Mouse (Mus musculus) embryonic facial prominence, embryonic 12.5 days (tissue): ENCODE data around the gene Zfp683. TPM values are rescaled to one million over a fixed set of nuclear protein-coding genes. Genes with fewer than 3 reads are reported as not detected.

Experiments used
- ATAC-seq: fragments of 200-750 bp; cut with Nextera tagmentation; 2 replicates; pipeline ENCODE4 v1.8.0; 2017; ENCODE audit not compliant: insufficient number of reproducible peaks, insufficient read depth, low FRiP score, low TSS enrichment
- H3K27ac ChIP-seq: fragments of 300-500 bp; sonication (generic); 2 replicates; pipeline ENCODE4 v1.5.1; 2016; ENCODE audit warnings: mild to moderate bottlenecking
- H3K27me3 ChIP-seq: fragments of 300-500 bp; sonication (generic); 2 replicates; pipeline ENCODE4 v1.6.1; 2016; ENCODE audit warnings: mild to moderate bottlenecking, moderate library complexity
- H3K36me3 ChIP-seq: fragments of 300-500 bp; sonication (generic); 2 replicates; pipeline ENCODE4 v1.6.1; 2016; ENCODE audit warnings: mild to moderate bottlenecking
- H3K4me1 ChIP-seq: fragments of 300-500 bp; sonication (generic); 2 replicates; pipeline ENCODE4 v1.6.1; 2016
- H3K4me2 ChIP-seq: fragments of 300-500 bp; sonication (generic); replicated peaks from 2 replicates; pipeline ENCODE4 v1.6.1; 2016; ENCODE audit warnings: mild to moderate bottlenecking, moderate library complexity
- H3K4me3 ChIP-seq: fragments of 300-500 bp; sonication (generic); 2 replicates; pipeline ENCODE4 v1.5.1; 2016; ENCODE audit warnings: mild to moderate bottlenecking
- H3K9ac ChIP-seq: fragments of 300-500 bp; sonication (generic); 2 replicates; pipeline ENCODE4 v1.6.1; 2016; ENCODE audit warnings: mild to moderate bottlenecking, moderate library complexity
- H3K9me3 ChIP-seq: fragments of 300-500 bp; sonication (generic); 2 replicates; pipeline ENCODE4 v1.6.1; 2016; ENCODE audit warnings: mild to moderate bottlenecking, moderate library complexity
- WGBS: fragments of 180-500 bp; shearing (Covaris S2); methylation state at CpG from one replicate; pipeline ENCODE4 v1.1.7; 2016; 5-methylcytosine and 5-hydroxymethylcytosine counted together
- polyA plus RNA-seq: library from polyadenylated mRNA; unstranded; fragments of >200 nt; fragmentation: Nextera tagmentation; extraction: Ambion mirVana; gene quantifications from 2 replicates; pipeline ENCODE4 v1.2.1, GENCODE M21; 2016

Gene Zfp683
- polyA plus RNA-seq, 1 experiment from 2014 or later: not detected

- H3K27ac ChIP-seq: no peak overlapping the region
- no peaks in the 10 kb centered on the region for H3K9me3 ChIP-seq
- H3K27me3 ChIP-seq: peaks cover 18% of the 10 kb centered on the region
- H3K4me2 ChIP-seq: no peak overlapping the region
- no peak for ATAC-seq
- no peak overlapping the region for H3K9ac ChIP-seq
- H3K4me3 ChIP-seq: no peak overlapping the region
- H3K36me3 ChIP-seq: no peaks in the 10 kb centered on the region
- peaks cover 12% of the 10 kb centered on the region for H3K4me1 ChIP-seq
- 16% methylated on average over 3 of the region's 3 CpGs for WGBS
These were observed 25.1 kb downstream of the Zfp683 start for GRCm38 (mm10) chr4:134078694-134079093.

- H3K9ac ChIP-seq: no peak overlapping the region
- 83% methylated on average over 4 of the region's 4 CpGs for WGBS
- no peak overlapping the region for H3K4me3 ChIP-seq
These were observed 27.0 kb downstream of the Zfp683 start for GRCm38 (mm10) chr4:134080674-134081073.

GRCm38 (mm10) chr4:134081730-134082386 is 28.2 kb downstream of the Zfp683 start:
- Histone ChIP-seq H3K27me3 (peaks cover 18% of the 10 kb centered on the region), H3K4me1 (peaks cover 12% of the 10 kb centered on the region), H3K9ac (no peak overlapping the region), H3K4me2 (peak overlapping the region; percentile 87), H3K9me3 (no peaks in the 10 kb centered on the region), H3K4me3 (peak overlapping the region; percentile 44), H3K36me3 (no peaks in the 10 kb centered on the region), H3K27ac (no peak overlapping the region)
- WGBS: under 1% methylated on average over 39 of the region's 41 CpGs
- ATAC-seq: peak; percentile 82

More at GRCm38 (mm10) chr4:134080674-134081073, 27.0 kb downstream of the Zfp683 start:
- ATAC-seq: no peak
- peaks cover 18% of the 10 kb centered on the region for H3K27me3 ChIP-seq
- no peaks in the 10 kb centered on the region for H3K9me3 ChIP-seq
- H3K4me2 ChIP-seq: no peak overlapping the region
- H3K27ac ChIP-seq: no peak overlapping the region
- H3K4me1 ChIP-seq: peaks cover 12% of the 10 kb centered on the region
- no peaks in the 10 kb centered on the region for H3K36me3 ChIP-seq

- no peaks in the 10 kb centered on the region for H3K9me3 ChIP-seq
- H3K4me1 ChIP-seq: peaks cover 12% of the 10 kb centered on the region
- H3K4me2 ChIP-seq: peak overlapping the region; percentile 87
- no peak overlapping the region for H3K27ac ChIP-seq
- peak overlapping the region; percentile 44 for H3K4me3 ChIP-seq
- H3K36me3 ChIP-seq: no peaks in the 10 kb centered on the region
- no peak overlapping the region for H3K9ac ChIP-seq
- no peak for ATAC-seq
- peaks cover 18% of the 10 kb centered on the region for H3K27me3 ChIP-seq
- 15% methylated on average over 7 of the region's 7 CpGs for WGBS
These were observed 28.8 kb downstream of the Zfp683 start for GRCm38 (mm10) chr4:134082460-134082859.

GRCm38 (mm10) chr4:134084999-134085398 is 31.4 kb downstream of the Zfp683 start:
- no peak for ATAC-seq

GRCm38 (mm10) chr4:134087412-134087811 is 33.8 kb downstream of the Zfp683 start:
- no peak; the same call in 1 of the 2 replicates for ATAC-seq
- WGBS: 32% methylated on average over 7 of the region's 7 CpGs
- Histone ChIP-seq H3K36me3 (no peaks in the 10 kb centered on the region), H3K4me2 (no peak overlapping the region), H3K9ac (no peak overlapping the region), H3K27ac (no peak overlapping the region), H3K4me3 (no peak overlapping the region), H3K9me3 (no peaks in the 10 kb centered on the region), H3K27me3 (peaks cover 1% of the 10 kb centered on the region; the same call in 1 of the 2 replicates), H3K4me1 (peaks cover 1% of the 10 kb centered on the region; the same call in 1 of the 2 replicates)

More at GRCm38 (mm10) chr4:134084999-134085398, 31.4 kb downstream of the Zfp683 start:
- Histone ChIP-seq H3K4me3 (no peak overlapping the region), H3K9me3 (no peaks in the 10 kb centered on the region), H3K27ac (no peak overlapping the region), H3K36me3 (no peaks in the 10 kb centered on the region), H3K27me3 (peaks cover 18% of the 10 kb centered on the region), H3K9ac (no peak overlapping the region), H3K4me2 (no peak overlapping the region), H3K4me1 (peaks cover 12% of the 10 kb centered on the region)
- 86% methylated on average over 4 of the region's 4 CpGs for WGBS

GRCm38 (mm10) chr4:134089029-134089428 is 35.4 kb downstream of the Zfp683 start:
- Histone ChIP-seq H3K4me1 (no peaks in the 10 kb centered on the region), H3K4me2 (no peak overlapping the region), H3K36me3 (no peaks in the 10 kb centered on the region), H3K27ac (no peak overlapping the region), H3K27me3 (no peaks in the 10 kb centered on the region), H3K9me3 (no peaks in the 10 kb centered on the region), H3K4me3 (no peak overlapping the region), H3K9ac (no peak overlapping the region)
- WGBS: 81% methylated on average over 9 of the region's 9 CpGs
- ATAC-seq: no peak

GRCm38 (mm10) chr4:134090521-134091224 is 37.0 kb downstream of the Zfp683 start:
- no peaks in the 10 kb centered on the region for H3K36me3 ChIP-seq
- no peak overlapping the region for H3K4me3 ChIP-seq
- no peak overlapping the region for H3K4me2 ChIP-seq
- ATAC-seq: no peak
- H3K27ac ChIP-seq: no peak overlapping the region
- WGBS: 74% methylated on average over 16 of the region's 16 CpGs
- H3K9me3 ChIP-seq: no peaks in the 10 kb centered on the region
- no peaks in the 10 kb centered on the region for H3K4me1 ChIP-seq
- H3K9ac ChIP-seq: no peak overlapping the region
- H3K27me3 ChIP-seq: no peaks in the 10 kb centered on the region

GRCm38 (mm10) chr4:134091225-134091529 is 37.5 kb downstream of the Zfp683 start:
- Histone ChIP-seq H3K27ac (no peak overlapping the region), H3K27me3 (no peaks in the 10 kb centered on the region), H3K9ac (no peak overlapping the region), H3K9me3 (no peaks in the 10 kb centered on the region), H3K4me3 (no peak overlapping the region), H3K36me3 (no peaks in the 10 kb centered on the region), H3K4me1 (no peaks in the 10 kb centered on the region), H3K4me2 (no peak overlapping the region)
- no peak for ATAC-seq
- 81% methylated on average over 6 of the region's 6 CpGs for WGBS

GRCm38 (mm10) chr4:134092382-134093288 is 39.0 kb downstream of the Zfp683 start:
- no peak for ATAC-seq
- H3K9ac ChIP-seq: no peak overlapping the region
- no peaks in the 10 kb centered on the region for H3K36me3 ChIP-seq
- H3K4me1 ChIP-seq: no peaks in the 10 kb centered on the region
- H3K27ac ChIP-seq: no peak overlapping the region
- 70% methylated on average over 6 of the region's 6 CpGs for WGBS
- H3K4me3 ChIP-seq: no peak overlapping the region
- H3K27me3 ChIP-seq: no peaks in the 10 kb centered on the region
- no peaks in the 10 kb centered on the region for H3K9me3 ChIP-seq
- no peak overlapping the region for H3K4me2 ChIP-seq

- H3K9ac ChIP-seq: no peak overlapping the region
- H3K4me1 ChIP-seq: no peaks in the 10 kb centered on the region
- WGBS: 85% methylated on average over 7 of the region's 7 CpGs
- ATAC-seq: no peak
- H3K4me2 ChIP-seq: no peak overlapping the region
- H3K4me3 ChIP-seq: no peak overlapping the region
- no peaks in the 10 kb centered on the region for H3K27me3 ChIP-seq
- no peak overlapping the region for H3K27ac ChIP-seq
- H3K36me3 ChIP-seq: no peaks in the 10 kb centered on the region
- H3K9me3 ChIP-seq: no peaks in the 10 kb centered on the region
These were observed 40.4 kb downstream of the Zfp683 start for GRCm38 (mm10) chr4:134094004-134094564.
